Mouse (Mus musculus) kidney, postnatal 0 days (tissue): ENCODE results near the gene Gc. TPM values are rescaled to one million over a fixed set of nuclear protein-coding genes. Genes with fewer than 3 reads are reported as not detected.

Experiments
- ATAC-seq: fragments of 200-750 bp; cut with Nextera tagmentation; replicated peaks from 2 replicates; pipeline ENCODE4 v1.8.0; 2017; ENCODE audit warnings: low read depth, moderate number of reproducible peaks, moderate TSS enrichment, moderate library complexity; ENCODE audit not compliant: low FRiP score
- DNase-seq: peaks from one replicate; pipeline ENCODE4 v3.0.0-alpha.2; 2016; ENCODE audit warnings: low spot score
- H3K27ac ChIP-seq: fragments of 300-500 bp; sonication (generic); 2 replicates; pipeline ENCODE4 v1.5.1; 2014; ENCODE audit warnings: mild to moderate bottlenecking
- H3K27me3 ChIP-seq: fragments of 300-500 bp; sonication (generic); 2 replicates; pipeline ENCODE4 v1.6.1; 2014; ENCODE audit warnings: low read length, mixed read lengths; ENCODE audit not compliant: insufficient read depth
- H3K36me3 ChIP-seq: fragments of 300-500 bp; sonication (generic); 2 replicates; pipeline ENCODE4 v1.6.1; 2014; ENCODE audit warnings: low read length, mixed read lengths; ENCODE audit not compliant: insufficient read depth
- H3K4me1 ChIP-seq: fragments of 300-500 bp; sonication (generic); replicated peaks from 2 replicates; pipeline ENCODE4 v1.6.1; 2014; ENCODE audit warnings: antibody characterized with exemption, low read length, mixed read lengths; ENCODE audit not compliant: insufficient read depth
- H3K4me2 ChIP-seq: fragments of 300-500 bp; sonication (generic); 2 replicates; pipeline ENCODE4 v1.6.1; 2014; ENCODE audit warnings: mild to moderate bottlenecking, low read length, moderate library complexity, mixed read lengths
- H3K4me3 ChIP-seq: fragments of 300-500 bp; sonication (generic); replicated peaks from 2 replicates; pipeline ENCODE4 v1.5.1; 2014; ENCODE audit warnings: low read depth, low read length
- H3K9ac ChIP-seq: fragments of 300-500 bp; sonication (generic); 2 replicates; pipeline ENCODE4 v1.6.1; 2014; ENCODE audit warnings: low read depth, low read length
- H3K9me3 ChIP-seq: fragments of 300-500 bp; sonication (generic); replicated peaks from 2 replicates; pipeline ENCODE4 v1.6.1; 2016; ENCODE audit warnings: low read length, inconsistent platforms, mixed read lengths
- CTCF ChIP-seq: IDR thresholded peaks from 2 replicates; pipeline ENCODE4 v1.5.1; 2016; ENCODE audit warnings: antibody characterized with exemption, low read depth, mild to moderate bottlenecking, moderate library complexity
- WGBS: fragments of 180-500 bp; shearing (Covaris S2); extraction: QIAGEN DNeasy Blood & Tissue Kit; methylation state at CpG from one replicate; pipeline ENCODE4 v1.1.7; 2014; 5-methylcytosine and 5-hydroxymethylcytosine counted together
- polyA plus RNA-seq: library from polyadenylated mRNA; unstranded; fragments of >200 nt; fragmentation: Nextera tagmentation; extraction: Ambion mirVana; gene quantifications from 2 replicates; pipeline ENCODE4 v1.2.1, GENCODE M21; 2015

The Gc gene
- polyA plus RNA-seq, 1 experiment from 2014 or later = 2.2 TPM

DNA sequence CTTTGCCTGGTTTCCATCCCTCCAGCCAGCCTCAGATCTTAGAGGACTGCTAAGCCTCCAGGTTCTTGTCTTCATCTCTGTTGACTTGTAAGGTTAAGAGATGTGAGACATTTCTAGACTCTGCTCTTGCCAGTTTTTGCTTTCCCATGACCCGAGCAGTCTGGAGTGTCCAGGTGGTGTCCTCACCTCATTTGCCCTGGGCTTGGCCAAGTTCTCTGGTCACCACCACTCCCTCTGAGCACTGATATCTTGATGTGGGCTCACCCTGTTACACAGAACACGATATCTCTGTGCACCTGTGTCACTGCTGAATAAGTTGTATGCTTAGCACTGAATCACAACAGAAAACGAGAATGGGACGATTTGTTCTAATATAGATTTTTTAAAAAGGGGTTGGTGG, 76.4 kb downstream of the Gc start:
- Histone ChIP-seq H3K4me3 (no peak overlapping the region), H3K4me2 (no peak overlapping the region), H3K4me1 (no peaks in the 10 kb centered on the region), H3K9ac (no peak overlapping the region), H3K36me3 (no peaks in the 10 kb centered on the region), H3K27ac (no peak overlapping the region), H3K27me3 (no peaks in the 10 kb centered on the region), H3K9me3 (no peaks in the 10 kb centered on the region)
- DNase-seq (no peak), ATAC-seq (no peak)
- TF ChIP-seq CTCF = no peak
- whole genome bisulfite sequencing = 75% methylated on average over 4 of the region's 4 CpGs

DNA sequence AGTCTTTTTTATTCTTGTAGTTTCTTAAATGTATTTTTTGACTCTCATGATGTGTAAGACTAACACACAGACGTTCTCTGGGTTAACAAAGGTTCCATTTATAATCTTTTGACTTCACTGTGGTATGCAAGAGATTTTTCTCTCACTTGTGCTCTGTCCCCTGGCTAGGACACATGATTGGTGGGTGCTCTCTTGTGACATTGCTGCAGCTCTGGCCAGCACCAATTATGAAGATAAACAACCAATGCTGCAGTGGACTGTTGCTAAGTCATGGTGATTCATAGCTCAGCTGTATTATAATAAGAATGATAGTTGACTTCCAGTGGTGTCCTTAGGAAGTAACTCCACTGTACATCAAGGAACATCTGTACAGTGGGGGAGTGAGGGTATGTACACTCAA, 87.6 kb downstream of the Gc start:
- DNase-seq (peak; percentile 66), ATAC-seq (no peak; the same call in 1 of the 2 replicates)
- Histone ChIP-seq H3K9ac (no peak overlapping the region), H3K9me3 (no peaks in the 10 kb centered on the region), H3K4me3 (no peak overlapping the region), H3K27me3 (no peaks in the 10 kb centered on the region), H3K36me3 (no peaks in the 10 kb centered on the region), H3K27ac (no peak overlapping the region), H3K4me1 (no peaks in the 10 kb centered on the region), H3K4me2 (no peak overlapping the region)
- no peak for TF ChIP-seq CTCF
- 50% methylated on average over 1 of the region's 1 CpGs for WGBS

DNA sequence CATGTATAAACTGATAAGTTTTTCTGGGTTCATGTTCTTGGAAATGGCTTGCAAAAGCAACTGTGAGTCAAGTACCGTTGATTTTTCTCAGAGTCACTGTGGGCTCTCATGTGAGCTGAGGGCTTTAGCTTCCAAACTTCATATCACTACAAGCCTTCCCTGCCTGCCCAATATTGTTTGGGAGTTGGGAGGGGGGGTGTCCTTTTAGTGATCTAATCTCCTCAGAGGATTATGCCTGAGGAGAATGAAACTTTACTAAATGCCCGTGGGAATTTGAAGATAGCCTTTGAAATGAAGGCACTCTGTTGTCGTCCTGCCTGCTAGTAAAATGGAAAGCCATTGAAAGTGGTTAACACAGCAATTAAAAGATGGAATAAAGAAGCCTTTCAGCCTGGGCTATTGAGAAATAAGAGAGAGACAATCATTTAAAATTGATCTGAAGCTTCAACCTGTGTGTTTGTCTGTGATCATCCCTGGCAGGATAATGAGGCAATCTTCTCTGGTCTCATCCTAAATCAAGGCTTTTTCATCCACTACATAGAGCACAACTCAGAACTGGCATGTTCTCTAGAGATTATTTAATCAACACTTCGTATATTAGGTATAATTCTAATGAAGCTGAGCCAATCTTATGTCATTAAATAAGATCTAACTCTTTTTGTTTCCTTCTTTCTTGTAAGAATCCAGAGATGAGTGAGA, 89.5 kb downstream of the Gc start:
- no peak overlapping the region for H3K27ac ChIP-seq
- no peak for TF ChIP-seq CTCF
- H3K36me3 ChIP-seq = no peaks in the 10 kb centered on the region
- H3K9ac ChIP-seq = no peak overlapping the region
- H3K9me3 ChIP-seq = no peaks in the 10 kb centered on the region
- H3K4me2 ChIP-seq = no peak overlapping the region
- H3K4me1 ChIP-seq = no peaks in the 10 kb centered on the region
- whole genome bisulfite sequencing = 63% methylated on average over 4 of the region's 4 CpGs
- ATAC-seq = no peak
- DNase-seq = no peak
- H3K4me3 ChIP-seq = no peak overlapping the region
- H3K27me3 ChIP-seq = no peaks in the 10 kb centered on the region

Other genes starting within 250 kb of the Gc start
- gene Npffr2, start 69.5 kb upstream of the Gc start, polyA plus RNA-seq = 0.11 TPM in 1 of 2 replicates, not detected in the other